Mouse (Mus musculus) liver, embryonic 14.5 days (tissue): ENCODE measurements around the gene Ncbp3.

Experiments
- CTCF ChIP-seq: IDR thresholded peaks from 2 replicates; pipeline ENCODE4 v1.5.1; 2016; ENCODE audit warnings: antibody characterized with exemption, low read depth, control low read depth
- EP300 ChIP-seq: IDR thresholded peaks from 2 replicates; pipeline ENCODE4 v1.6.1; 2016; ENCODE audit warnings: antibody characterized with exemption, low read depth

- TF ChIP-seq CTCF = no peak
- no peak for TF ChIP-seq EP300
Measured at GRCm38 (mm10) chr11:73098860-73099259, 51.3 kb downstream of the Ncbp3 start.
